Mouse (Mus musculus) limb, embryonic 14.5 days (tissue): ENCODE measurements around the gene Olfr402. TPM values are rescaled to one million over a fixed set of nuclear protein-coding genes. Genes with fewer than 3 reads are reported as not detected.
"Not testable (repeated sequence)": the region's sequence is repeated elsewhere in the genome, so short reads cannot be mapped to it uniquely, and the experiment has no call there.

ENCODE experiments used
- ATAC-seq: fragments of 200-750 bp; cut with Nextera tagmentation; 2 replicates; pipeline ENCODE4 v1.8.0; 2017; ENCODE audit warnings: low read depth, moderate number of reproducible peaks, moderate TSS enrichment; ENCODE audit not compliant: low FRiP score
- DNase-seq: peaks from one replicate; pipeline ENCODE4 v3.0.0-alpha.2; 2015; ENCODE audit warnings: low spot score
- H3K27ac ChIP-seq: fragments of 300-500 bp; sonication (generic); replicated peaks from 2 replicates; pipeline ENCODE4 v1.5.1; 2014; ENCODE audit warnings: low read depth, mild to moderate bottlenecking, low read length, moderate library complexity, mixed read lengths
- H3K27me3 ChIP-seq: fragments of 300-500 bp; sonication (generic); 2 replicates; pipeline ENCODE4 v1.6.1; 2014; ENCODE audit warnings: low read length, mixed read lengths; ENCODE audit not compliant: control insufficient read depth, insufficient read depth
- H3K36me3 ChIP-seq: fragments of 300-500 bp; sonication (generic); 2 replicates; pipeline ENCODE4 v1.6.1; 2014; ENCODE audit warnings: mild to moderate bottlenecking, low read length, moderate library complexity, mixed read lengths; ENCODE audit not compliant: control insufficient read depth, insufficient read depth
- H3K4me1 ChIP-seq: fragments of 300-500 bp; sonication (generic); 2 replicates; pipeline ENCODE4 v1.6.1; 2014; ENCODE audit warnings: antibody characterized with exemption, low read length, mixed read lengths; ENCODE audit not compliant: control insufficient read depth, insufficient read depth
- H3K4me2 ChIP-seq: fragments of 300-500 bp; sonication (generic); replicated peaks from 2 replicates; pipeline ENCODE4 v1.6.1; 2014; ENCODE audit warnings: low read depth, mild to moderate bottlenecking, low read length, moderate library complexity; ENCODE audit not compliant: severe bottlenecking
- H3K4me3 ChIP-seq: fragments of 300-500 bp; sonication (generic); replicated peaks from 2 replicates; pipeline ENCODE4 v1.5.1; 2014; ENCODE audit warnings: low read length
- H3K9ac ChIP-seq: fragments of 300-500 bp; sonication (generic); 2 replicates; pipeline ENCODE4 v1.6.1; 2014; ENCODE audit warnings: mild to moderate bottlenecking, low read depth, low read length, moderate library complexity; ENCODE audit not compliant: severe bottlenecking
- H3K9me3 ChIP-seq: fragments of 300-500 bp; sonication (generic); 2 replicates; pipeline ENCODE4 v1.6.1; 2016; ENCODE audit warnings: low read length; ENCODE audit not compliant: control insufficient read depth
- POLR2A ChIP-seq: fragments of 200-500 bp; IDR thresholded peaks from 2 replicates; pipeline ENCODE4 v1.8.0; 2012; ENCODE audit warnings: inconsistent platforms, mild to moderate bottlenecking, moderate library complexity, borderline replicate concordance; ENCODE audit not compliant: insufficient read depth, insufficient read length; ENCODE audit errors: extremely low read depth
- WGBS: fragments of 180-500 bp; shearing (Covaris S2); extraction: QIAGEN DNeasy Blood & Tissue Kit; methylation state at CpG from one replicate; pipeline ENCODE4 v1.1.7; 2014; 5-methylcytosine and 5-hydroxymethylcytosine counted together
- polyA plus RNA-seq, 2 experiments: library from polyadenylated mRNA; depleted of rRNA in 1 of 2; stranded (reverse) in 1 of 2; unstranded in 1 of 2; fragments of >200 nt; fragmentation: Nextera tagmentation in 1 of 2; extraction: Ambion mirVana in 1 of 2; gene quantifications; 2 replicates each; pipeline versions ENCODE4 v1.2.1 to v1.2.3; 2012 to 2014

Gene Olfr402
- polyA plus RNA-seq (2012; rRNA removed), result not detected in 2 replicates
- not detected in 2 replicates for polyA plus RNA-seq (2014; fragmentation: Nextera tagmentation; extraction: Ambion mirVana)

- no peak within 1 kb of the TSS for H3K9ac ChIP-seq
- DNase-seq, result no peak
- no peak within 1 kb of the TSS for H3K4me3 ChIP-seq
- no peaks in the 10 kb centered on the region for H3K27me3 ChIP-seq
- no peaks in the 10 kb centered on the region for H3K4me1 ChIP-seq
- TF ChIP-seq POLR2A, result no peak
- H3K36me3 ChIP-seq, result no peaks in the 10 kb centered on the region
- no peak for ATAC-seq
- WGBS, result 66% methylated on average over 3 of the region's 3 CpGs
- H3K9me3 ChIP-seq, result 0 out of 2 replicates have a peak, but pooled peaks cover 6% of the 10 kb centered on the region
- no peak within 1 kb of the TSS for H3K4me2 ChIP-seq
- no peak within 1 kb of the TSS for H3K27ac ChIP-seq
Measured at GRCm38 (mm10) chr11:74153229-74153628, at the start of gene Olfr402. Gene Olfr402, plus strand, starts transcription at chr11:74153529.

GRCm38 (mm10) chr11:74105066-74105465 is 48.3 kb upstream of the Olfr402 start:
- no peak overlapping the region for H3K4me2 ChIP-seq
- H3K4me3 ChIP-seq, result no peak overlapping the region
- H3K4me1 ChIP-seq, result no peaks in the 10 kb centered on the region
- no peaks in the 10 kb centered on the region for H3K36me3 ChIP-seq
- 34% methylated on average over 5 of the region's 5 CpGs for WGBS
- no peak for ATAC-seq
- H3K27ac ChIP-seq, result no peak overlapping the region
- DNase-seq, result no peak
- H3K27me3 ChIP-seq, result no peaks in the 10 kb centered on the region
- no peak overlapping the region for H3K9ac ChIP-seq
- TF ChIP-seq POLR2A, result no peak
- H3K9me3 ChIP-seq, result no peaks in the 10 kb centered on the region

DNA sequence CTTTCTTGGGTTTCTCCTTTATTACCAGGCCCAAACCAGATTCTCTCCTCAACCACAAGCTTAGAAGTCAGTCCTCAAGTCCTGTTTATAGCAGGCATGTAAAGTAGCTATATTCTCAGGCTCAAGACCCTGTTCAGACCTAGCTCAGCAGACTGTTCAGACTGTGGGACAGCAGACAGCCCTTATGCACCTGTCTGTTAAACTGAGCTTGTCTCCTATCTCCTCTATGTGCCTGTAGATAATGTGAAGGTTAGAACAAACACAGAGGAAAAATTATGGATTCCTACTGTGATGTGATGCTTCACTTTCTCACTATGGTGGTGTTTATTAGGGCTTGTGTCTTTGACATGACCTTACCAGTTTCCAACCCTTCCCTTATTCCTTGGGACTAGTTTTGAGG is 39.9 kb upstream of the Olfr402 start, which contains the start of gene Olfr401:
Gene Olfr401 (plus strand): TSS at position 301 of the 400 bp plus-strand sequence.
- H3K4me1 ChIP-seq, result no peaks in the 10 kb centered on the region
- TF ChIP-seq POLR2A, result no peak
- H3K4me3 ChIP-seq, result no peak within 1 kb of the TSS
- DNase-seq (no peak), ATAC-seq (no peak)
- no peaks in the 10 kb centered on the region for H3K27me3 ChIP-seq
- H3K9me3 ChIP-seq, result no peaks in the 10 kb centered on the region
- H3K9ac ChIP-seq, result no peak within 1 kb of the TSS
- H3K36me3 ChIP-seq, result no peaks in the 10 kb centered on the region
- H3K4me2 ChIP-seq, result no peak within 1 kb of the TSS
- H3K27ac ChIP-seq, result no peak within 1 kb of the TSS

- not testable (repeated sequence) for H3K4me2 ChIP-seq, H3K4me3 ChIP-seq, H3K27me3 ChIP-seq, H3K9me3 ChIP-seq, H3K9ac ChIP-seq, H3K4me1 ChIP-seq, H3K36me3 ChIP-seq, ATAC-seq, DNase-seq, H3K27ac ChIP-seq
- 20% methylated on average over 1 of the region's 1 CpGs for WGBS
Measured at GRCm38 (mm10) chr11:74140001-74140400, 13.3 kb upstream of the Olfr402 start.

DNA sequence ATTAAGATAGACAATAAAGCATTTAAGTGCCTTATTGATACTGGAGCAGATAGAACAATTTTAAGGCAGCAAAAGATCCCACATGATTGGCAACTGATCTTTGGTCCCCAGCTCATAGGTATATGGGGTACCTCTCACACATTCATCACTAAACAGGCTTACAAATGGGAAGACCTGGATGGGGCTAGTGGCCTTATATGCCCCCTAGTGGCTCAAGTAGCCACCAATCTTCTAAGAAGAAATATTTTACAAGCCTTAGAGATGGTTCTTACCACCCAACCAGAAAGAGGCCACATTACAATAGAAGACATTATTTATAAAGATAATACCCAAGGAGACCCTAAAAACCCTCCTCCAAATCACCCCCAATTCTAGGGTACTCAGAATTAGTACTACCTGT is 7.5 kb upstream of the Olfr402 start:
- no peak for TF ChIP-seq POLR2A
- Histone ChIP-seq H3K9me3 (peaks cover 9% of the 10 kb centered on the region; the same call in 1 of the 2 replicates), H3K9ac (no peak overlapping the region), H3K36me3 (no peaks in the 10 kb centered on the region), H3K4me1 (no peaks in the 10 kb centered on the region), H3K4me3 (no peak overlapping the region), H3K4me2 (no peak overlapping the region), H3K27ac (no peak overlapping the region), H3K27me3 (no peaks in the 10 kb centered on the region)
- ATAC-seq (no peak), DNase-seq (no peak)

GRCm38 (mm10) chr11:74168771-74169170 is 15.4 kb downstream of the Olfr402 start:
- Histone ChIP-seq H3K27ac (no peak overlapping the region), H3K4me3 (no peak overlapping the region), H3K9me3 (no peaks in the 10 kb centered on the region), H3K4me2 (no peak overlapping the region), H3K36me3 (no peaks in the 10 kb centered on the region), H3K4me1 (no peaks in the 10 kb centered on the region), H3K9ac (no peak overlapping the region), H3K27me3 (no peaks in the 10 kb centered on the region)
- no peak for TF ChIP-seq POLR2A
- ATAC-seq, result no peak
- DNase-seq, result no peak
